Mouse (Mus musculus) ovary, postnatal 14 days (tissue): Measurements from ENCODE around the gene Ganab.
"Not testable (repeated sequence)": the region's sequence is repeated elsewhere in the genome, so short reads cannot be mapped to it uniquely, and the experiment has no call there.

Source experiments
- DNase-seq: peaks from one replicate; pipeline ENCODE4 v3.0.0; 2022; ENCODE audit warnings: low spot score

The Ganab gene

DNA sequence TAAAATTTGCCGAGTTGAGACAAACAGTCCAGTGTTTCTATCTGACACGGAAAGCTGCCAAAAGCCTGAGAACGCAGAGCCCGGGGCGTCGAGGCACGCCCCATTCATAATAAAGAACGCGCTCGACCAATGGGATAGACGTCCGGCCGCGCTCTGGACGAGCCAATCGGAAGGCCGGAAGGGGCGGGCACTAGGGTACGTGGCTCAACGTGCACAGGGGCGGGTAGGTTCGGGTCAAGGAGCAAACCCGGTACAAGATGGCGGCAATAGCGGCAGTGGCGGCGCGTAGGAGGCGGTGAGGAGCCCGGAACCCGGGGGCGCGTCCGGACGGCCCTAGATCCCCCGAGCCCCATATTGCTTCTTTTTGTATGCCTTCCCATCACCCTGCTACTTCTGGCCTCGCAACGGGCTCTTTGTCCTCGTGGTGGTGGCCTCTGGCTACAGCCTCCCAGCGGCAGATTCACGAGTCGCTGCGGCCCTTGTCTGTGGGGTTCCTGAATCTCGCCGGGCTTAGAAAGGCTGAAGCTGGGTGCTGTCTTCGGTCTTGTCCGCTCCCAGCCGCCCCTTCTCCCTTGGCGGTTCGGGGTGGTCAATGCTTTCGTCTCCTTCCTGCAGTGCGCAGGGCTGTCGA lies at the start of gene Ganab:
Ganab (plus strand) TSS at position 207 of the 631 bp plus-strand sequence.
- peak; percentile 87 for DNase-seq

DNA sequence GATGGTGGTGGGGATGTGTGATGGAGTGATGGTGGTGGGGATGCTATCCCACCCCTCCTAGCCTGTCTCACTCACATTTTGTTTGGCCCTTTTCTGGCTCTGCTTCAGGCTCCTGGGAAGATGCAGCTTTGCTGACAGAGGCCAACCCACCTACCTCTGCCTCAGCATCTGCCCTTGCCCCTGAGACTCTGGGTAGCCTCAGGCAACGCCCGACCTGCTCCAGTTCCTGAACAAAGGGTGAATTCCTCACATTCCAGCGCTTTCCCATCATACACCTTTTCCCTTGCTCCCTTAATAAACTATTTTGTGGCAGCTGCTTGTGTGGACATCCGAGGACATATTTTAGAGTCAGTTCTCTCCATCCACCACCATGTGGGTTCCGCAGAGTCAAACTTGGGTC lies 49.5 kb upstream of the Ganab start:
- DNase-seq = no peak

DNA sequence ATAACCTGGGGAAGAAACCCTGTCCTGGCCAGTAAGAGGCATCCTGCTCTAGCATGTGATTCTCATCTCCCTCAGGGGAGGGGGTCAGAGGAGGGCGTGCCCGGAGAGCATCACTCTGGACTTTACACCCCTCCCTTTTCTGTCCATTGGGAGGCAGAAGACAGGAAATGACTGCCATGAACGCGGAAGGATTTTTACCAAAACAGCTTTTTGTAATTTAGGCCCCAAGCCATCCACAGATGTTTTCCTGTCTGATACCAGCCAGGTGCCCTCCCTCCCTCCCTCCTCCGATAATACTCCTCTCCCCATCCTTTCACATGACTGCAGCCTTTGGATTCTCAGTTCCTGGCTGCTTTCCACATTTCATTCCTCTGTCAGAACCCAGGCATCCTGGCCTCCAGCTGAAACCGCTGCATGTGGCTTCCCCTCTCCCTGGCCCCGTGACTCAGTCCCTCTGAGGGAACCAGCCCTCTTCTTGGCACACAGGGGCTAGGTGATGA lies 47.4 kb upstream of the Ganab start, which contains the start of gene Lrrn4cl:
Lrrn4cl (plus strand) TSS at position 367 of the 500 bp plus-strand sequence.
- peak; percentile 39 for DNase-seq

DNA sequence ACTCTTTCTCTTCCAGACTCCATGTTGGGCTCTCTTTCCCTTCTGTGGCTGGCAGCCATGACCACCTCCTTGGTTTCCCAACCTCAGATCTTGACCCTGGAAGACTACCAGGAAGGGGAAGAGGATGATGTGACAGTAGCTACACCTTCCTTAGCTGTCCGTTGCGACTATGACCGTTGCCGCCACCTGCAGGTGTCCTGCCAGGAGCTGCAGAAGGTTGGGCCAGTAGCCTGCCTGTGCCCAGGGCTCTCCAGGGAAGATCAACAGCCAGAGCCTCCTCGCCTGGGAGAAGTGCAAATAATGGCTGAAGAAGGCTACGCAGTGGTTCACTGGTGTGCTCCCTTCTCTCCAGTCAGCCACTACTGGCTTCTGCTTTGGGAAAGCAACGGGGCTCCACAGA lies 46.2 kb upstream of the Ganab start:
- DNase-seq = no peak

DNA sequence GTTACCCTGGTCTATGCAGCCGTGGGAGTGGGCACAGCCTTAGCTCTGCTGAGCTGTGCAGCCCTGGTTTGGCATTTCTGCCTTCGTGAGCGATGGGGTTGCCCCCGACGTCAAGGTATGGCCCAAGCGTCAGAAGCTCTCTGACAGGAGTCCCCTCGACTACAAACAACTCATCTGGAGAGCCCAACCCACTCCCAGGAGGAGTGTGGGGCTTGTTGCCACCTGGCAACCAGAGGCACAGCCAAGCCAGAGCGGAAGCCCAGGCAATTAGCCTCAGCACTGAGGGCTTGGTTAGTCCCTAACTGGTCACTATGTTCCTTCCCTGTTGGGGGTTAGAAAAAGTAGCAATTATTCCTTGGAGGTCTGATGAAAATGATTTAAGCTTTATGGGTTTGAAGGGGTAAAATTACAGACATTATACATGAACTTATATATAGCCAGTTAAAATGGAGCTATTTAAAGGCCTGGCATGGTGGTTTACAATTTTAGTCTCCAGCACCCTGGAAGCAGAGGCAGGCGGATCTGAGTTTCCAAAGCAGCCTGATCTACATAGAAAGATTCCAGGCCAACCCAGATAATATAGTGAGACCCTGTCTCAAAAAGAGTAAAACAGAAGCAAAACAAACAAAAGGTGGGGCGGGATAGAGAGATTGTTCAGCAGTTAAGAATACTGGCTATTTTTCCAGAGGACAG lies 45.5 kb upstream of the Ganab start:
- DNase-seq = no peak

DNA sequence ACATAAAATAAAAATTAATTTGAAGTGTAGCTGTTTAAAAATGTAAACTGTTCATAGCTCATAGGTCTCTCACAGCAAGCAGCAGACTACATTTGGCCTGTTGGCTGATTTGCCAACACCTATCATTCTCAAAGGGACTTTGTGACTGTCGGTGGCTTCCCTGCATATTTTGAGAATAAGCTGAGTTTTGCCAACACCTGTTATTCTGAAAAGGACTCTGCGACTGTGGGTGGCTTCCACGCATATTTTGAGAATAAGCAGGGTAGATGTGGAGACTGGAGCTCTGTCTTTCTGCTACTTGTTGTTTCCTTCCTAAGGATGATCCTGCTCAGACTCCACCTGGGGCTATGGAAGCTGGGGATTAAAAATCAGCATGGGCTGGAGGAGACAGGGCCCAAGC lies 44.8 kb upstream of the Ganab start:
- no peak for DNase-seq

DNA sequence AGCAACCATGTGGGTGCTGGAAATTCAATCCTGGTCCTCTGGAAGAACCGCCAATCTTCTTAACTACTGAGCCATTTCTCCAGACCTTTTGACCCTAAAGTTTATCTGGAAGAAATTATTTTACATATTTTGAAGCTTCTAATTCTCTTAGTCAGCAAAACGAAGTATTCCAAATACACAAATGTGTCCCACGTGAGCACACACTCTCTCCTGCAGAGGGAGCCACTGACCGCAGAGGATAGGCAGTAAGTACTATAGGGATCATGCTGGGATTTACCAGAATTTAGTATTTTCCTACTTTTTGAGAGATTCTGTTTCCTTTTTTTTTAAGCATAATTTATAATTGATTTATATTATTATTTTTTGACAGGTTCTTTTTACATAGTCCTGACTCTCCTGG lies 40.2 kb upstream of the Ganab start:
- no peak for DNase-seq

DNA sequence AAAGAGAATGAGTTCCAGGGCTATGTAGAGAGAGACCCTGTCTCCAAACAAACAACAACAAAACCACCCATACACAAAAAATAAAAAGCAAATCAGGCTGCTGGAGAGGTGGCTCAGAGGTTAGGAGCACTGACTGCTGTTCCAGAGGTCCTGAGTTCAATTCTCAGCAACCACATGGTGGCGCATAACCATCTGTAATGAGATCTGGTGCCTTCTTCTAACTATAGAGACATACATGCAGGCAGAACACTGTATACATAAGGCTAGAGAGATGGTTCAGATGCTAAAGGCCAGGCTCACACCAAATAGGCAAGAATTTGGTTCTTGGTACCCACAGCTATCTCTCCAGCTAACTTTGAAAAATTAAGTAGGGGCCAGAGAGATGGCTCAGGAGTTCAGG lies 38.9 kb upstream of the Ganab start:
- DNase-seq = no peak

DNA sequence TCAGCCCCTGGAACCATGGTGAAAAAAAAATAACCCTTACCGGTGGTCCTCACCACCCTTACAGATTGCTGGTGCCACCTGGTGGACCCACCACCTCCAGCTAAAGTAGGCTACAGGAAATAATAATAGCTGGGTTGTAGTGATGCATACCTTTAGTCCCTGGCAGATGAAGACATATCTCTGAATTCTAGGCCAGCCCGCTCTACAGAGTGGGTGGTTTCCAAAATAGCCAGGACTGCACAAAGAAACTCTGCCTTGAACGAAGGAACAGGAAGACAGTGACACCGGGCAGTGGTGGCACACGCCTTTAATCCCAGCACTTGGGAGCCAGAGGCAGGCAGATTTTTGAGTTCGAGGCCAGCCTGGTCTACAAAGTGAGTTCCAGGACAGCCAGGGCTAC lies 33.6 kb upstream of the Ganab start:
- DNase-seq = no peak

DNA sequence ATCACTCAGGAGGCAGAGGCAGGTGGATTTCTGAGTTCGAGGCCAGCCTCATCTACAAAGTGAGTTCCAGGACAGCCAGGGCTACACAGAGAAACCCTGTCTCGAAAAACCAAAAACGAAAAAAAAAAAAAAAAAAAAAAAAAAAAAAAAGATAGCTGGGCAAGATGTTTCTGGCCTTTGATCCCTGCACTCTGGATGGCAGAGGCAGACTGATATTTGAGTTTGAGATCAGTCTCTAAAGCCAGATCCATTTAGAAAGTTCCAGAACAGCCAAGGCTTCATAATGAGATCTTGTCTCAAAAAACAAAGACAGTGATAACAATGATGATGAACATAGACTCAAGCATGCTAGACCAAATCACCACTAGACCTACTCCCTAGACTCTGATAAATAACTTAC lies 27.5 kb upstream of the Ganab start:
- DNase-seq = not testable (repeated sequence)

DNA sequence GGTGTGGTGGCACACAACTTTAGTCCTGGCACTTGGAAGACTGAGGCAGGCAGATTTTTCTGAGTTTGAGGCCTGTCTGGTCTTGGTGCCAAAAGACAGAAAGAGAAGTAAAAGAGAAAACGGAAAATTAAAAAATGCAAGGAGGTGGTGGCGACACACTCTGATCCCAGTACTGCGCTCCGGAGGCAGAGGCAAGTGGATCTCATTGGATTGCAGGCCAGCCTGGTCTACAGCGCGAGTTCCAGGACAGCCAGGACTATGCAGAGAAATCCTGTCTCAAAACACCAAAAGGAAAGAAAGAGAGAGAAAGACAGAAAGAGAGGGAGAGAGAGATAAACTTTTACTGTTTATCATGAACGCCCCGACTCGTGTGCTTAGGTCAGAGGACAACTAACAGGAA lies 27.0 kb upstream of the Ganab start:
- no peak for DNase-seq

DNA sequence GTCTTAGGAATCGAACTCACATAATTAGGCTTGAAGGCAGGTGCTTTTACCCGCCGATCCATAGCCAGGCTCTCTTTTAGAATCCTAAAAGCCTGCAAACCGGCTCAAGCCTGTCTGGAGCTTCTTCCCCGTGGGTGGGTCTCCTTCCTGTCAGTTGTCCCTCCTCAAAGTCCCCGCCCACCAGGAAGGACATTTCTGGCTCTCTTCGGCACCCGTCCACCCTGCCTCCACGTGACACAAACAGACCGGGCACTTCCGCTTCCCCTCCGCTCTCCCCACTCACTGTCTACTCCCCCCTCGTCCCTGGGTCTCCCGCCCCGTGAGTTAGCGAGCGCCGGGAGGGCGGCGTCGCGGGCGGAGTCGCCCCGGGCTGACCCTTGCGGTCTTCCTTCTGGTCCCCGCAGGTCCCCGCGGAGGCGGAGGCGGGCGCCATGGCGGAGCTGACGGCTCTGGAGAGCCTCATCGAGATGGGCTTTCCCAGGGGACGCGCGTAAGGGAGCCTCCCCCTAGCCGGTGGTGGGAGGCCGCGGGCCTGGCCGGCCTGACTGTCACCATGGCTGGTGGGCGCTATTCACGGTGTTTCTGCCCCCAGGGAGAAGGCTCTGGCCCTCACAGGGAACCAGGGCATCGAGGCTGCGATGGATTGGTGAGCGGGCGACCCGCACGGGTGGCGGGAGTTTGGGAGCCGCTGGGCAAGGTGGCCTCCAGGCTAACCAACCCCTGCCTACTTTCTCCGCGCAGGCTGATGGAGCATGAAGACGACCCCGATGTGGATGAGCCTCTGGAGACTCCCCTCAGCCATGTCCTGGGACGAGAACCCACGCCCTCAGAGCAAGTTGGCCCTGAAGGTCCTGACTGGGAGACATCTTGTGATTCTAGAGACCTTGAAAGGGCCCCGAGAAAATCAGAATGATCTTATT lies 26.3 kb upstream of the Ganab start, which contains the start of gene Ubxn1:
Ubxn1 (plus strand) TSS at position 230 of the 920 bp plus-strand sequence.
- peak; percentile 93 for DNase-seq

DNA sequence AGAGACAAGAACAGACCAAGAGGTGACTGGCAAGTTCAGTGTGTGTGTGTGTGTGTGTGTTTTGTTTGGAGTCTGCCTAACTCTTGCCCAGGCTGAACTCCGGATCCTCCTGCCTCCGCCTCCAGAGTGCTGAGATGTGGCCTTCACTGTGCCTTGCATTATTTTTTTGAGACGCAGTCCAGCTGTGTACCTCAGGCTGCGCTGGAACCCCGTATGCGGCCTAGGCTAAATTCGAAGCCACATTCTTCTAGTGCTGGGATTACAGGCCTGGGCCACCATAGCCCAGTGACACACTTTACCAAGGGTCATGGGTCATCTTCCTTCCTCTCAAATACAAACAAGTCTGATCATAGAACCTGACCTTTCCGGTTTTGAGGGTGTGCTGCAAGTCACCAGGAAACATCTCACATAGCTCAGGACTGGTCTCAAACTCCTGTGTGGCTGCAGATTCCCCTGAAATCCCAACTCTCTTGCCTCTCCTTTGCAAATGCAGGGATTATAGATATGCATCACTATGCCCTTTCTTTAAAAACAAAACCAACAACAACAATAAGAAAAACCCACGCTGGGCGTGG lies 25.5 kb upstream of the Ganab start:
- no peak for DNase-seq

DNA sequence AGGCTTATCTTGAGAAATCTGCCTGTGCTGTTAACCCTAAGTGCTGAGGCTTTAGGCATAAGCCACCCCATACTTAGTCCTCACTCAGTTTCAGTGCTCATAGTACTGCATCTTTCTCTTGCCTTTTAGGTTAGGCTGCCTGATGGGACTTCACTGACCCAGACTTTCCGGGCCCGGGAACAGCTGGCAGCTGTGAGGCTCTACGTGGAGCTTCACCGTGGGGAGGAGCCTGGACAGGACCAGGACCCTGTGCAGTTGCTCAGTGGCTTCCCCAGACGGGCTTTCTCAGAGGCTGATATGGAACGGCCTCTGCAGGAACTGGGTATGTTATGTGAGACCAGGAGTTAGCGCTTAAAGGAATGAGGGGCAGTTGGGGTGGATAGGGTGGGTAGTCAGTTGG lies 22.8 kb upstream of the Ganab start:
- no peak for DNase-seq

DNA sequence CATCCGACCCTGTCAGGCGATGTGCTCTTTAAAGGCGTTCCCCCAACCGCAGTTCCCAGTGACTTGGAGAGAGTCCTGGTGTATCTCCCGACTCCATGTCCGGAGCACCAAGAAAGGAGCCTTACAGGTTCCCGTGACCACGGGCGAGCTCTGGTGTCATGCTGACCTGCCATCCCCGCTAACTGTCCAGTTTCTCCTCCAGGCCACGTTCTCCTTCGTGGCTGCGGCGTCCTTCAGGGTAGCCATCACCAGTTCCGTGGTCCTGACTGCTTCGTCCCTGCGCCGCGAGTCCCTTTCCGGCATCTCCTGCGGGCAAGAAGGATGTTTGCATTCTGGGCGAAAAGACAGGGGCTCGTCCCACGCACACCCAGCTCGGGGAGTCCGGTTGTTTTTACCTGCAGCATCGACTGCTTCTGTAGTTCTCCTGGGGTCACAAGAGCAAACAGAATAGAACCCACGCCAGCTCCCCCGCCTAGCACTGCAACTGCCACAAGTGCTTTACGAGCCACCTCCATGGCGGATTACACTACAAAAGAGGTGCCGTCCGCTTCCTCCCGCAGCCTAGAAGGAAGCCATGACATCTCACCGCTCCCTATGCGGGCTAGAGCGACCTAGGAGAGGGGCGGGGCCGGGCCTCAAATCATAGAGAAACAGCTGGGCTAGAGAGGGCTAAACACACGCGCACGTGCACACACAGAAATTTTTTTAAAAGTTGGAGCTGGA lies 17.4 kb upstream of the Ganab start, which contains the start of gene Uqcc3:
Uqcc3 (minus strand) TSS at position 613 of the 723 bp plus-strand sequence.
- peak; percentile 78 for DNase-seq

DNA sequence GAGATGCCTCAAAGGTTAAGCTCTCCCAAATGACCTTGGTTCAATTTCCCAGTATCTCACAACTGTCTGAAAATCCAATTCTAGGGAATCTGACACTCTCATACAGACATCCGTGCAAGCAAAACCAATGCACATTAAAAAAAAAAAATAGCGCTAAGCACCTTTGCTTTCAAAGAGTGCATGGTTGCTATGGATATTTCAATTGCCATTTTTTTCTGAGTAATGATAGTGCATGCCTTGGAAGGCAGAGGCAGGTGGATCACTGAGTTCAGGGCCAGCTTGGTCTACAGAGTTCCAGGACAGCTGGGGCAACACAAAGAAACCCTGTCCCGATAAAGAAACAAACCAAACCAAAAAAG lies 16.9 kb upstream of the Ganab start:
- no peak for DNase-seq

DNA sequence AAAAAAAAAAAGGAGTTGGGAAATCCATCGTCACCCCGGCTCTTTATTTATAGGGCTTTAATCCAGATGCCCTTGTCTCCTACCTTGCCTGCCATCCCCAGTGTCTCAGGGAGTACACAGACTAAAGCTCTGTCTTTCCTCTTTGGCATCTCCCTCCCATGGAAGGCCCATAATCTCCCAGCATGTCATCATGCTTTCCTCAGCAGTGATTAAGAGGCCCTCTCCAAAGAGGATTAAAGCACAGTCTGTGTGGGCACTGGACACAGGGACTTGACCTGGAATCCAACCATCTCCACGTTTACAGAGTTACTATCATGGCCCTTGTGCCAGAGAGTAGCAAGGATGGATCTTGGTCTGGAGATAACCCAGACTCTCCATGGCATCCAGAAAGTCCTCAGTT lies 14.3 kb upstream of the Ganab start, which contains the start of the genes Lbhd1 and Gm49403:
Lbhd1 (plus strand) TSS at position 117 of the 400 bp plus-strand sequence.
Gm49403 (plus strand) TSS at position 315 of the 400 bp plus-strand sequence.
- DNase-seq = no peak

DNA sequence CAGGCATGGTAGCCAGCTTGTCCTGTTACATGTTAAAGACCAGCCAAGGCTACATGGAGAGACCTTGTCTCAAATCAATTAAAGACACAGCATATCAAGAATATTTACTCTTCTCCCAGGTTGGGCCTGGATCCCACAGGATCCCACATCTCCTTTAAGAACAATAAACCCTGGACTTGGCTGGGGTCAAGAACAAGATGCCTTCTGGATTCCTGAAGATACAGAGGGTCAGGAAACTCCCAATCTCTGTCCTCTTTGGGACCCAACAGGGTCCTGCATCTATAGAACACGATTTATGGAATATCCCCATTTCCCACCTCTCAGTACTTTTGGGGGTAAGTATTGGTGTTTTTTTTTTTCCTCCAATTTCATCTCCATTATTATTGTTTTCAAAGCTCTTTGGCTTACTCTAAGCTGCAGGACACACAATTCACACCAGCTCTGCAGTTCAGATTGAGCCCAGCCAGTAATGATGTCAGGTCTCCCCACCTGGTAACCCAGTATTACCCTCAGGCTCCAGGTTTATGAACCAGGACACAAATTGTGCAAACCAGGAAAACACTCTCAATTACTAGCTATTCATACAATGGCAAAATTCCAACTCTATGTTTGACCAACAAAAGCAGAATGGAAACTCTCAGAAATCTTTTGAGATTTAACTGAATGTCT lies 10.8 kb upstream of the Ganab start:
- DNase-seq = no peak

DNA sequence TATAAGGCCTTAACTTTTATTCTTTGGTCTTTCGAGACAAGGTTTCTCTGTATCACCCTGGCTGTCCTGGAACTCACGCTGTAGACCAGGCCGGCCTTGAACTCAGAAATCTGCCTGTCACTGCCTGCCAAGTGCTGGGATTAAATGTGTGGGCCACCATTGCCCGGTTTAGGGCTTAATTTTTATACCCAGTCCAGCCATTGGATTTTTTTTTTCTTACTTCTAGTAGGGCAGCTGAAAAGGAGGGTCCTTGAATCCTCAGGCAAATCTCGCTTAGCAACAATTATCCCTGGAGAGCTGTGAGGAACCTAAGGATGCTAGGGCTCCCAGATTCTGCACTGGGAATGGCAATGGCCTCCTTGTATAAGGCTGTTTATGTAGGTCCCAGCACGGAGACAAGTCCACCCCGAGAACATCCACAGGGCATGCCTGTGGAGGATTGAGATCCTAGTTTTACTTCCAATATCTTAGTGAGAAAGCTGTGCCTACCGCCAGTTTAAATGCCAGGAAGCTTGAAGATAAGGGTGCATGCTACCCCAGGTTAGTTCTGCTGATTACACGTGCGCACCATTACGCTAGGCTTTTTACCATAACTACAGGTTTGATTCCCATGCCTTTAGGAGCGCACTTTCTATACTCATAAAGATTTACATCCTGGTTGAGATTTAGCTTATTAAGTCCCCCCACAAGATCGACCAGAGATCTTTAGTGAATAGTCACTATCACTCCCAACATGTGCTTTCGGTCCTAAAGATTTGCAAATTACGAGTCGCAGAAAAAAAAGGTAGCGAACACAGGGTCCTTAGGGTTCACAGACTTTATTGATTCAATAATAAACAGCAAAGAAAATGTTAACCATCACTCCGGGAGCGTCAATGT lies 10.0 kb upstream of the Ganab start:
- DNase-seq = no peak
